Mouse (Mus musculus) spleen, adult 2 months (tissue): ENCODE measurements around the gene Ccnd3. TPM values are rescaled to one million over a fixed set of nuclear protein-coding genes. Genes with fewer than 3 reads are reported as not detected.
A peak's percentile ranks its signal among the peaks of the same experiment; 100 is the strongest.

Experiments
- DNase-seq, 2 experiments: peaks; one replicate each; pipeline versions ENCODE4 v3.0.0 to v3.0.0-alpha.2; 2012 to 2021; ENCODE audit warnings: low spot score in 2 of 2, low read depth in 1 of 2
- H3K27ac ChIP-seq: fragments of 200-500 bp; 2 replicates; pipeline ENCODE4 v1.5.1; 2012; ENCODE audit warnings: low read length, inconsistent platforms; ENCODE audit not compliant: insufficient read depth
- H3K27me3 ChIP-seq: fragments of 200-500 bp; 2 replicates; pipeline ENCODE4 v1.6.1; 2012; ENCODE audit warnings: mild to moderate bottlenecking, moderate library complexity, low read length, inconsistent platforms; ENCODE audit not compliant: control insufficient read depth, insufficient read depth
- H3K36me3 ChIP-seq: fragments of 200-500 bp; 2 replicates; pipeline ENCODE4 v1.6.1; 2012; ENCODE audit warnings: mild to moderate bottlenecking, low read length, inconsistent platforms; ENCODE audit not compliant: control insufficient read depth, insufficient read depth
- H3K4me1 ChIP-seq: fragments of 200-500 bp; 2 replicates; pipeline ENCODE4 v1.6.1; 2011; ENCODE audit warnings: inconsistent platforms; ENCODE audit not compliant: control insufficient read depth, insufficient read depth, insufficient read length
- H3K4me3 ChIP-seq: fragments of 200-500 bp; 2 replicates; pipeline ENCODE4 v1.5.1; 2011; ENCODE audit warnings: mild to moderate bottlenecking, inconsistent platforms; ENCODE audit not compliant: insufficient read depth, insufficient read length; ENCODE audit errors: extremely low read depth
- CTCF ChIP-seq: fragments of 200-500 bp; IDR thresholded peaks from 2 replicates; pipeline ENCODE4 v1.5.1; 2011; ENCODE audit warnings: mild to moderate bottlenecking, inconsistent platforms; ENCODE audit not compliant: insufficient read depth, insufficient read length, insufficient replicate concordance; ENCODE audit errors: extremely low read depth
- POLR2A ChIP-seq: fragments of 200-500 bp; IDR thresholded peaks from 2 replicates; pipeline ENCODE4 v1.6.1; 2011; ENCODE audit warnings: low read depth, low read length, inconsistent platforms
- WGBS: fragments of 180-500 bp; shearing (Covaris S2); methylation state at CpG from one replicate; pipeline ENCODE4 v1.1.7; 2018; 5-methylcytosine and 5-hydroxymethylcytosine counted together
- polyA plus RNA-seq: library from polyadenylated mRNA; depleted of rRNA; stranded (reverse); fragments of >200 nt; gene quantifications from 2 replicates; pipeline ENCODE4 v1.2.3, GENCODE M21; 2012

The Ccnd3 gene
- polyA plus RNA-seq, 1 experiment, result 171 TPM

GRCm38 (mm10) chr17:47470121-47470520, 34.7 kb upstream of the Ccnd3 start:
- H3K36me3 ChIP-seq, result no peaks in the 10 kb centered on the region
- no peaks in the 10 kb centered on the region; the same call in 1 of the 2 replicates for H3K4me1 ChIP-seq
- H3K27me3 ChIP-seq, result no peaks in the 10 kb centered on the region
- TF ChIP-seq CTCF (no peak), POLR2A (no peak)
- no peak for DNase-seq
- WGBS, result 84% methylated on average over 4 of the region's 4 CpGs
- no peak overlapping the region for H3K4me3 ChIP-seq
- no peak overlapping the region for H3K27ac ChIP-seq

GRCm38 (mm10) chr17:47470686-47471085, 34.2 kb upstream of the Ccnd3 start:
- Histone ChIP-seq H3K36me3 (no peaks in the 10 kb centered on the region), H3K4me3 (no peak overlapping the region), H3K27me3 (no peaks in the 10 kb centered on the region), H3K27ac (no peak overlapping the region), H3K4me1 (no peaks in the 10 kb centered on the region; the same call in 1 of the 2 replicates)
- 91% methylated on average over 5 of the region's 5 CpGs for WGBS
- TF ChIP-seq CTCF (no peak), POLR2A (no peak)
- no peak for DNase-seq

GRCm38 (mm10) chr17:47472435-47473350, 32.2 kb upstream of the Ccnd3 start:
- 71% methylated on average over 15 of the region's 15 CpGs for WGBS
- Histone ChIP-seq H3K4me1 (no peaks in the 10 kb centered on the region; the same call in 1 of the 2 replicates), H3K27ac (no peak overlapping the region), H3K27me3 (no peaks in the 10 kb centered on the region), H3K4me3 (no peak overlapping the region), H3K36me3 (no peaks in the 10 kb centered on the region)
- DNase-seq, result no peak
- no peak for TF ChIP-seq POLR2A
- no peak for TF ChIP-seq CTCF

- Histone ChIP-seq H3K4me1 (no peaks in the 10 kb centered on the region; the same call in 1 of the 2 replicates), H3K4me3 (no peak overlapping the region), H3K27me3 (no peaks in the 10 kb centered on the region), H3K27ac (no peak overlapping the region), H3K36me3 (no peaks in the 10 kb centered on the region)
- DNase-seq, result peak; percentile 18 to 65
- no peak for TF ChIP-seq POLR2A
- TF ChIP-seq CTCF, result peak; percentile 98
- WGBS, result 6% methylated on average over 8 of the region's 8 CpGs
Measured at GRCm38 (mm10) chr17:47473434-47473974, 31.3 kb upstream of the Ccnd3 start.

GRCm38 (mm10) chr17:47474250-47474649, 30.6 kb upstream of the Ccnd3 start:
- DNase-seq, result no peak
- no peak overlapping the region for H3K27ac ChIP-seq

GRCm38 (mm10) chr17:47475181-47475580, 29.7 kb upstream of the Ccnd3 start:
- TF ChIP-seq CTCF, result no peak
- TF ChIP-seq POLR2A, result no peak
- no peaks in the 10 kb centered on the region for H3K27me3 ChIP-seq
- WGBS, result 90% methylated on average over 4 of the region's 4 CpGs
- DNase-seq, result no peak
- no peak overlapping the region for H3K27ac ChIP-seq
- H3K36me3 ChIP-seq, result no peaks in the 10 kb centered on the region
- H3K4me1 ChIP-seq, result no peaks in the 10 kb centered on the region
- no peak overlapping the region for H3K4me3 ChIP-seq

More at GRCm38 (mm10) chr17:47474250-47474649, 30.6 kb upstream of the Ccnd3 start:
- no peaks in the 10 kb centered on the region for H3K36me3 ChIP-seq
- H3K4me1 ChIP-seq, result no peaks in the 10 kb centered on the region
- no peaks in the 10 kb centered on the region for H3K27me3 ChIP-seq
- TF ChIP-seq CTCF (no peak), POLR2A (no peak)
- no peak overlapping the region for H3K4me3 ChIP-seq
- 83% methylated on average over 4 of the region's 4 CpGs for WGBS
